Mouse (Mus musculus) A20 (cell line): ENCODE results near the gene 5031410I06Rik.
"Not testable (repeated sequence)": the region's sequence is repeated elsewhere in the genome, so short reads cannot be mapped to it uniquely, and the experiment has no call there.

Source experiments
- DNase-seq: peaks from one replicate; pipeline ENCODE4 v3.0.0-alpha.2; 2011; ENCODE audit warnings: low read depth, low spot score

5031410I06Rik gene

DNA sequence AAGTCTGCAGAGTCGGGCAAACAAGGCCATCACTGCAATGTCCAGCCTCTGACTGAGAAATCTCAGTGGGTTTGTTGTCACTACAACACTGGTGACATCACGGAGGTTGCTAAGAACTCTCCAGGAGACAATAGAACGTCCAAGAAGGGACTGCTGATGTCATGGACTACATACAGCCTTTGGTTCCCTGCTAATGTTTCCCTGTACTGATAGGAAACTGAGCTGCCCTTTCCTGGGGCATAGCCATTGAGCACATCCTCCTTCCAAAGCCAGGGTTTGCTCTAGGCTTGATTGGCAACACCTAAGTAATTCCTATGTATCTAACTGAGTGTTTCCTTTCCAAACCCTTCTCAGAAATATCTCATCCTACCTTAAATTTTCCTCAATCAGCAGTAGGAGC lies at the start of gene 5031410I06Rik:
Gene 5031410I06Rik, minus strand, starts transcription at position 101 of the 400 bp plus-strand sequence.
- DNase-seq = not testable (repeated sequence)

DNA sequence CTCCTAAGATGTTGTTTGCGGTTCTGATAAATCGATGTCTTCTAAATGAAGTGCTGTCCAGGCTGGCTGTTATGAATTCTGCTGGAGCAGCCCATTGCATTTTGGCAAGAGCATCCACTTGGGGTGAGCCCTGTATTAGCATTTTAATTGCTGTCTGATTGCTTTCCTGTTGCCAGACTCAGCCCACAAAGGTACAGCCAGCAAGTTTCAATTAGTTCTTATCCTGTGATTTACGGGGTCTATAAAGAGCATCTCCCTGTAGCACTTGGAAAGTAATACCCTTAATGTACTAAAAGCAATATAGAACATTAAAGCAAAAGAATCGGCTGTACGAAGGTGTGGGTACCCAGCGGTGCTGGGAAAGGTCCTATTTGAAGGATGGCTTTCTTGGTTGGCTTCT lies 37.7 kb upstream of the 5031410I06Rik start:
- no peak for DNase-seq

DNA sequence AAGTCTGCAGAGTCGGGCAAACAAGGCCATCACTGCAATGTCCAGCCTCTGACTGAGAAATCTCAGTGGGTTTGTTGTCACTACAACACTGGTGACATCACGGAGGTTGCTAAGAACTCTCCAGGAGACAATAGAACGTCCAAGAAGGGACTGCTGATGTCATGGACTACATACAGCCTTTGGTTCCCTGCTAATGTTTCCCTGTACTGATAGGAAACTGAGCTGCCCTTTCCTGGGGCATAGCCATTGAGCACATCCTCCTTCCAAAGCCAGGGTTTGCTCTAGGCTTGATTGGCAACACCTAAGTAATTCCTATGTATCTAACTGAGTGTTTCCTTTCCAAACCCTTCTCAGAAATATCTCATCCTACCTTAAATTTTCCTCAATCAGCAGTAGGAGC lies 16.2 kb upstream of the 5031410I06Rik start, which contains the start of gene Gm10220:
Gene Gm10220, minus strand, starts transcription at position 101 of the 400 bp plus-strand sequence.
- DNase-seq = not testable (repeated sequence)

DNA sequence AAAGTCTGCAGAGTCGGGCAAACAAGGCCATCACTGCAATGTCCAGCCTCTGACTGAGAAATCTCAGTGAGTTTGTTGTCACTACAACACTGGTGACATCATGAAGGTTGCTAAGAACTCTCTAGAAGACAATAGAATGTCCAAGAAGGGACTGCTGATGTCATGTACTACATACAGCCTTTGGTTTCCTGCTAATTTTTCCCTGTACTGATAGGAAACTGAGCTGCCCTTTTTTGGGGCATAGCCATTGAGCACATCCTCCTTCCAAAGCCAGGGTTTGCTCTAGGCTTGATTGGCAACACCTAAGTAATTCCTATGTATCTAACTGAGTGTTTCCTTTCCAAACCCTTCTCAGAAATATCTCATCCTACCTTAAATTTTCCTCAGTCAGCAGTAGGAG lies 16.0 kb downstream of the 5031410I06Rik start, which contains the start of gene Gm10471:
Gene Gm10471, minus strand, starts transcription at position 101 of the 400 bp plus-strand sequence.
- DNase-seq = not testable (repeated sequence)

DNA sequence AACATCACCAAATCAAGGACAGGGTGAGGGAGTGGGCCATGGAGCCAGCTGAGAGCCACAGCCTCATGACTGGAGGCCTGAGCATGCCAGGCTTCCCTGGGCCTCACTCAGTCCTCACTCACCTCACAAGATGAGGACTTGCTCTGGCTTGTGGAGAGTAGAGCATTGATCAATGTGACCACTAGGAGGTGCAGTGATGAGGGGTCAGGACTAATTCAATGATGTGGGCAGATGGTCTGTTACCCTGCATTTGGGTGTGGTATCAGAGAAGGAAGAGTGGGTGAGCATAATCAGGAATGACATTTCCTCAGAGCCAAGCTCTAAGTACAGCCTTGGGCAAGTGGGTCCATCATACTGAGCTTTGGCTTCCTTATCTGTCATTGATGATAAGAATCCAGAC lies 26.1 kb downstream of the 5031410I06Rik start:
- DNase-seq = peak; percentile 33

DNA sequence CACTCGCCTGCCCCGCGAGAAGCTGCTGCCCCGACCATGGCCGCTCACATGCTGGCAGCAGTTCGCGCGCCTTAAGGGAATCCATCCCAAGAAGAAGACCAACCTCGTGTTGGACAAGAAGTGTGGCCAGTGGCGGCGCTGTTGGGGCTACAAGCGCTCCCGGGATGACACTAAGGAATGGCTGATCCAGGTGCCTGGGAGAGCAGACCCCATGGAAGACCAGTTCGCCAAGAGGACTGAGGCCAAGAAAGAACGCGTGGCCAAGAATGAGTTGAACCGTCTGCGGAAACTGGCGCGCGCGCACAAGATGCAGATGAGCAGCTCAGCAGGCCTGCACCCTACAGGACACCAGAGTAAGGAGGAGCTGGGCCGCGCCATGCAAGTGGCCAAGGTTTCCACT lies 34.4 kb downstream of the 5031410I06Rik start:
- no peak for DNase-seq

DNA sequence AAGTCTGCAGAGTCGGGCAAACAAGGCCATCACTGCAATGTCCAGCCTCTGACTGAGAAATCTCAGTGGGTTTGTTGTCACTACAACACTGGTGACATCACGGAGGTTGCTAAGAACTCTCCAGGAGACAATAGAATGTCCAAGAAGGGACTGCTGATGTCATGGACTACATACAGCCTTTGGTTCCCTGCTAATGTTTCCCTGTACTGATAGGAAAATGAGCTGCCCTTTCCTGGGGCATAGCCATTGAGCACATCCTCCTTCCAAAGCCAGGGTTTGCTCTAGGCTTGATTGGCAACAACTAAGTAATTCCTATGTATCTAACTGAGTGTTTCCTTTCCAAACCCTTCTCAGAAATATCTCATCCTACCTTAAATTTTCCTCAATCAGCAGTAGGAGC lies 46.7 kb downstream of the 5031410I06Rik start, which contains the start of gene Gm7347:
Gene Gm7347, minus strand, starts transcription at position 101 of the 400 bp plus-strand sequence.
- DNase-seq = not testable (repeated sequence)
